Mouse (Mus musculus): ENCODE measurements at regions not wholly inside any gene's neighbourhood (a gene's known extent, or its start where the extent isn't known, plus 50 kb on each side); places are given as distances from the start of the nearest gene placed in this dataset.

GRCm38 (mm10) chr13:7093072-7093649 is 444.6 kb upstream of the Pfkp start:
- H3K4me1 ChIP-seq (replicated peaks; ENCODE audit: low read depth, low read length), result no peaks in the 10 kb centered on the region
- no peaks in the 10 kb centered on the region for H3K9me3 ChIP-seq (ENCODE audit: low read length)
- TF ChIP-seq CTCF (conservative IDR thresholded peaks at IDR 0.05; ENCODE audit: low read length) (no peak), POU5F1 (IDR thresholded peaks at IDR 0.05; ENCODE audit: borderline replicate concordance, low read length) (no peak), NANOG (IDR thresholded peaks at IDR 0.05; ENCODE audit: borderline replicate concordance, low read length) (no peak)
- H3K4me3 ChIP-seq (replicated peaks; ENCODE audit: low read length), result no peak overlapping the region
- H3K27me3 ChIP-seq (ENCODE audit: insufficient read depth, low read length), result no peaks in the 10 kb centered on the region
- H3K36me3 ChIP-seq (ENCODE audit: insufficient read depth, low read length), result no peaks in the 10 kb centered on the region

- TF ChIP-seq NANOG (IDR thresholded peaks at IDR 0.05; ENCODE audit: borderline replicate concordance, low read length) (no peak), CTCF (conservative IDR thresholded peaks at IDR 0.05; ENCODE audit: low read length) (no peak), POU5F1 (IDR thresholded peaks at IDR 0.05; ENCODE audit: borderline replicate concordance, low read length) (no peak)
- no peaks in the 10 kb centered on the region for H3K4me1 ChIP-seq (replicated peaks; ENCODE audit: low read depth, low read length)
- no peak overlapping the region for H3K4me3 ChIP-seq (replicated peaks; ENCODE audit: low read length)
- no peaks in the 10 kb centered on the region for H3K27me3 ChIP-seq (ENCODE audit: insufficient read depth, low read length)
- H3K36me3 ChIP-seq (ENCODE audit: insufficient read depth, low read length), result no peaks in the 10 kb centered on the region
- H3K9me3 ChIP-seq (ENCODE audit: low read length), result no peaks in the 10 kb centered on the region
Measured at GRCm38 (mm10) chr13:7090916-7091315, 442.3 kb upstream of the Pfkp start.

- H3K4me1 ChIP-seq (replicated peaks; ENCODE audit: low read depth, low read length), result no peaks in the 10 kb centered on the region
- TF ChIP-seq CTCF (conservative IDR thresholded peaks at IDR 0.05; ENCODE audit: low read length) (no peak), NANOG (IDR thresholded peaks at IDR 0.05; ENCODE audit: borderline replicate concordance, low read length) (no peak), POU5F1 (IDR thresholded peaks at IDR 0.05; ENCODE audit: borderline replicate concordance, low read length) (no peak)
Measured at GRCm38 (mm10) chr13:7066211-7066610, 417.6 kb upstream of the Pfkp start.

GRCm38 (mm10) chr13:7063717-7064116 is 415.1 kb upstream of the Pfkp start:
- no peak for TF ChIP-seq NANOG (IDR thresholded peaks at IDR 0.05; ENCODE audit: borderline replicate concordance, low read length)
- no peak for TF ChIP-seq CTCF (conservative IDR thresholded peaks at IDR 0.05; ENCODE audit: low read length)
- TF ChIP-seq POU5F1 (IDR thresholded peaks at IDR 0.05; ENCODE audit: borderline replicate concordance, low read length), result no peak

More at GRCm38 (mm10) chr13:7066211-7066610, 417.6 kb upstream of the Pfkp start:
- Histone ChIP-seq H3K36me3 (ENCODE audit: insufficient read depth, low read length) (no peaks in the 10 kb centered on the region), H3K27me3 (ENCODE audit: insufficient read depth, low read length) (no peaks in the 10 kb centered on the region), H3K4me3 (replicated peaks; ENCODE audit: low read length) (no peak overlapping the region), H3K9me3 (ENCODE audit: low read length) (no peaks in the 10 kb centered on the region)

GRCm38 (mm10) chr13:7057545-7057944 is 409.0 kb upstream of the Pfkp start:
- TF ChIP-seq CTCF (conservative IDR thresholded peaks at IDR 0.05; ENCODE audit: low read length) (no peak), NANOG (IDR thresholded peaks at IDR 0.05; ENCODE audit: borderline replicate concordance, low read length) (no peak), POU5F1 (IDR thresholded peaks at IDR 0.05; ENCODE audit: borderline replicate concordance, low read length) (no peak)
- H3K9me3 ChIP-seq (ENCODE audit: low read length), result peaks cover 27% of the 10 kb centered on the region
- H3K4me1 ChIP-seq (replicated peaks; ENCODE audit: low read depth, low read length), result no peaks in the 10 kb centered on the region
- H3K36me3 ChIP-seq (ENCODE audit: insufficient read depth, low read length), result no peaks in the 10 kb centered on the region
- H3K4me3 ChIP-seq (replicated peaks; ENCODE audit: low read length), result no peak overlapping the region
- H3K27me3 ChIP-seq (ENCODE audit: insufficient read depth, low read length), result no peaks in the 10 kb centered on the region

More at GRCm38 (mm10) chr13:7063717-7064116, 415.1 kb upstream of the Pfkp start:
- Histone ChIP-seq H3K4me1 (replicated peaks; ENCODE audit: low read depth, low read length) (no peaks in the 10 kb centered on the region), H3K36me3 (ENCODE audit: insufficient read depth, low read length) (no peaks in the 10 kb centered on the region), H3K4me3 (replicated peaks; ENCODE audit: low read length) (no peak overlapping the region), H3K9me3 (ENCODE audit: low read length) (no peaks in the 10 kb centered on the region), H3K27me3 (ENCODE audit: insufficient read depth, low read length) (no peaks in the 10 kb centered on the region)
